Mouse (Mus musculus) liver, embryonic 13.5 days (tissue): Measurements from ENCODE around the gene Pdzk1ip1. TPM values are rescaled to one million over a fixed set of nuclear protein-coding genes. Genes with fewer than 3 reads are reported as not detected.

Experiments
- ATAC-seq: fragments of 200-750 bp; cut with Nextera tagmentation; 2 replicates; pipeline ENCODE4 v1.8.0; 2017; ENCODE audit warnings: low read depth, mild to moderate bottlenecking, moderate number of reproducible peaks, moderate library complexity
- DNase-seq: peaks from one replicate; pipeline ENCODE4 v3.0.0; 2022
- H3K27ac ChIP-seq: fragments of 300-500 bp; sonication (generic); 2 replicates; pipeline ENCODE4 v1.5.1; 2015; ENCODE audit warnings: moderate library complexity, mild to moderate bottlenecking, inconsistent platforms
- H3K27me3 ChIP-seq: fragments of 300-500 bp; sonication (generic); 2 replicates; pipeline ENCODE4 v1.6.1; 2015; ENCODE audit warnings: mild to moderate bottlenecking, inconsistent platforms
- H3K36me3 ChIP-seq: fragments of 300-500 bp; sonication (generic); 2 replicates; pipeline ENCODE4 v1.6.1; 2015; ENCODE audit warnings: mild to moderate bottlenecking, inconsistent platforms
- H3K4me1 ChIP-seq: fragments of 300-500 bp; sonication (generic); replicated peaks from 2 replicates; pipeline ENCODE4 v1.6.1; 2015; ENCODE audit warnings: inconsistent platforms
- H3K4me2 ChIP-seq: fragments of 300-500 bp; sonication (generic); 2 replicates; pipeline ENCODE4 v1.6.1; 2015; ENCODE audit warnings: inconsistent platforms, mild to moderate bottlenecking, moderate library complexity
- H3K4me3 ChIP-seq: fragments of 300-500 bp; sonication (generic); replicated peaks from 2 replicates; pipeline ENCODE4 v1.5.1; 2015; ENCODE audit warnings: mild to moderate bottlenecking, inconsistent platforms
- H3K9ac ChIP-seq: fragments of 300-500 bp; sonication (generic); 2 replicates; pipeline ENCODE4 v1.6.1; 2015; ENCODE audit warnings: mild to moderate bottlenecking, inconsistent platforms
- H3K9me3 ChIP-seq: fragments of 300-500 bp; sonication (generic); replicated peaks from 2 replicates; pipeline ENCODE4 v1.6.1; 2016; ENCODE audit warnings: inconsistent platforms
- WGBS: fragments of 180-500 bp; shearing (Covaris S2); methylation state at CpG from one replicate; pipeline ENCODE4 v1.1.7; 2015; ENCODE audit not compliant: insufficient replicate concordance; 5-methylcytosine and 5-hydroxymethylcytosine counted together
- polyA plus RNA-seq: library from polyadenylated mRNA; unstranded; fragments of >200 nt; fragmentation: Nextera tagmentation; extraction: Ambion mirVana; gene quantifications from 2 replicates; pipeline ENCODE4 v1.2.1, GENCODE M21; 2015

The Pdzk1ip1 gene
- polyA plus RNA-seq, result 21.2 and 23.7 TPM in 2 replicates

- peaks cover 5% of the 10 kb centered on the region; the same call in 1 of the 2 replicates for H3K27me3 ChIP-seq
- H3K4me3 ChIP-seq, result peak within 1 kb of the TSS; percentile 50
- DNase-seq, result peak; percentile 50
- H3K27ac ChIP-seq, result peak within 1 kb of the TSS; percentile 98
- H3K9ac ChIP-seq, result peak within 1 kb of the TSS; percentile 61
- peak within 1 kb of the TSS; percentile 86 for H3K4me2 ChIP-seq
- H3K36me3 ChIP-seq, result no peaks in the 10 kb centered on the region
- H3K9me3 ChIP-seq, result no peaks in the 10 kb centered on the region
- H3K4me1 ChIP-seq, result peaks cover 80% of the 10 kb centered on the region
- peak; percentile 69 for ATAC-seq
- 50% methylated on average over 11 of the region's 11 CpGs for WGBS
These were observed at the start of gene Pdzk1ip1 for GRCm38 (mm10) chr4:115088611-115089338. TSS of gene Pdzk1ip1 (plus strand) at chr4:115088708.

- H3K4me1 ChIP-seq, result peaks cover 41% of the 10 kb centered on the region
- no peaks in the 10 kb centered on the region for H3K27me3 ChIP-seq
- no peak overlapping the region for H3K4me3 ChIP-seq
- H3K4me2 ChIP-seq, result no peak overlapping the region
- H3K9ac ChIP-seq, result no peak overlapping the region
- no peak for DNase-seq
- H3K9me3 ChIP-seq, result no peaks in the 10 kb centered on the region
- H3K27ac ChIP-seq, result peak overlapping the region; percentile 25; the same call in 1 of the 2 replicates
- WGBS, result 79% methylated on average over 3 of the region's 3 CpGs
- peaks cover 38% of the 10 kb centered on the region for H3K36me3 ChIP-seq
- ATAC-seq, result no peak
These were observed 42.9 kb upstream of the Pdzk1ip1 start for GRCm38 (mm10) chr4:115045621-115046020.

- Histone ChIP-seq H3K27me3 (peaks cover 6% of the 10 kb centered on the region; the same call in 1 of the 2 replicates), H3K27ac (peak overlapping the region; percentile 95), H3K36me3 (peaks cover 17% of the 10 kb centered on the region), H3K4me3 (peak overlapping the region; percentile 55), H3K9ac (peak overlapping the region; percentile 82), H3K4me2 (peak overlapping the region; percentile 84), H3K9me3 (no peaks in the 10 kb centered on the region), H3K4me1 (peaks cover 61% of the 10 kb centered on the region)
- peak; percentile 77 for ATAC-seq
- WGBS, result 3% methylated on average over 5 of the region's 5 CpGs
- DNase-seq, result peak; percentile 85
These were observed 40.8 kb upstream of the Pdzk1ip1 start for GRCm38 (mm10) chr4:115047750-115048149.

GRCm38 (mm10) chr4:115048190-115048589 lies 40.3 kb upstream of the Pdzk1ip1 start:
- WGBS, result 9% methylated on average over 8 of the region's 8 CpGs
- peaks cover 14% of the 10 kb centered on the region for H3K36me3 ChIP-seq
- ATAC-seq, result peak; percentile 86
- peak overlapping the region; percentile 84 for H3K4me2 ChIP-seq
- peaks cover 66% of the 10 kb centered on the region for H3K4me1 ChIP-seq
- peak overlapping the region; percentile 55 for H3K4me3 ChIP-seq
- peak; percentile 69 for DNase-seq
- peaks cover 6% of the 10 kb centered on the region; the same call in 1 of the 2 replicates for H3K27me3 ChIP-seq
- peak overlapping the region; percentile 82 for H3K9ac ChIP-seq
- H3K27ac ChIP-seq, result peak overlapping the region; percentile 95
- H3K9me3 ChIP-seq, result no peaks in the 10 kb centered on the region

- Histone ChIP-seq H3K9ac (no peak overlapping the region), H3K36me3 (no peaks in the 10 kb centered on the region), H3K9me3 (no peaks in the 10 kb centered on the region), H3K27me3 (peaks cover 16% of the 10 kb centered on the region; the same call in 1 of the 2 replicates), H3K4me1 (peaks cover 95% of the 10 kb centered on the region), H3K4me2 (no peak overlapping the region), H3K4me3 (no peak overlapping the region), H3K27ac (peak overlapping the region; percentile 95)
- WGBS, result 82% methylated on average over 5 of the region's 5 CpGs
- DNase-seq (no peak), ATAC-seq (no peak)
These were observed 37.3 kb upstream of the Pdzk1ip1 start for GRCm38 (mm10) chr4:115051245-115051644.

- Histone ChIP-seq H3K27me3 (peaks cover 16% of the 10 kb centered on the region; the same call in 1 of the 2 replicates), H3K4me3 (peak overlapping the region; percentile 51), H3K9me3 (no peaks in the 10 kb centered on the region), H3K4me2 (peak overlapping the region; percentile 72), H3K4me1 (peaks cover 90% of the 10 kb centered on the region), H3K27ac (peak overlapping the region; percentile 95), H3K36me3 (no peaks in the 10 kb centered on the region), H3K9ac (peak overlapping the region; percentile 78)
- WGBS, result 5% methylated on average over 36 of the region's 36 CpGs
- ATAC-seq (peak; percentile 7; the same call in 1 of the 2 replicates), DNase-seq (no peak)
These were observed 36.0 kb upstream of the Pdzk1ip1 start for GRCm38 (mm10) chr4:115052343-115053005.

- H3K9ac ChIP-seq, result peak overlapping the region; percentile 98
- H3K4me1 ChIP-seq, result peaks cover 64% of the 10 kb centered on the region
- no peak for ATAC-seq
- H3K27me3 ChIP-seq, result peaks cover 20% of the 10 kb centered on the region; the same call in 1 of the 2 replicates
- DNase-seq, result no peak
- no peak overlapping the region for H3K4me3 ChIP-seq
- H3K9me3 ChIP-seq, result no peaks in the 10 kb centered on the region
- WGBS, result 7% methylated on average over 2 of the region's 2 CpGs
- peak overlapping the region; percentile 99 for H3K27ac ChIP-seq
- H3K4me2 ChIP-seq, result peak overlapping the region; percentile 99
- no peaks in the 10 kb centered on the region for H3K36me3 ChIP-seq
These were observed 33.5 kb upstream of the Pdzk1ip1 start for GRCm38 (mm10) chr4:115055044-115055443.

- Histone ChIP-seq H3K4me2 (peak overlapping the region; percentile 99), H3K9me3 (no peaks in the 10 kb centered on the region), H3K27me3 (peaks cover 27% of the 10 kb centered on the region; the same call in 1 of the 2 replicates), H3K9ac (peak overlapping the region; percentile 98), H3K4me1 (peaks cover 57% of the 10 kb centered on the region), H3K4me3 (peak overlapping the region; percentile 74), H3K27ac (peak overlapping the region; percentile 99), H3K36me3 (peaks cover 3% of the 10 kb centered on the region; the same call in 1 of the 2 replicates)
- DNase-seq (no peak), ATAC-seq (no peak)
- WGBS, result 31% methylated on average over 3 of the region's 3 CpGs
These were observed 32.8 kb upstream of the Pdzk1ip1 start for GRCm38 (mm10) chr4:115055691-115056090.

GRCm38 (mm10) chr4:115056371-115056920 lies 32.1 kb upstream of the Pdzk1ip1 start, which contains the start of gene Tal1:
TSS of gene Tal1 (plus strand) at chr4:115056426.
- Histone ChIP-seq H3K9me3 (no peaks in the 10 kb centered on the region), H3K9ac (peak within 1 kb of the TSS; percentile 98), H3K4me2 (peak within 1 kb of the TSS; percentile 99), H3K27ac (peak within 1 kb of the TSS; percentile 99), H3K27me3 (peaks cover 27% of the 10 kb centered on the region; the same call in 1 of the 2 replicates), H3K4me1 (peaks cover 51% of the 10 kb centered on the region), H3K36me3 (peaks cover 8% of the 10 kb centered on the region; the same call in 1 of the 2 replicates), H3K4me3 (peak within 1 kb of the TSS; percentile 74)
- peak; percentile 90 for DNase-seq
- under 1% methylated on average over 60 of the region's 60 CpGs for WGBS
- ATAC-seq, result peak; percentile 80

GRCm38 (mm10) chr4:115056921-115057673 lies 31.4 kb upstream of the Pdzk1ip1 start:
- Histone ChIP-seq H3K9ac (peak overlapping the region; percentile 98), H3K4me3 (peak overlapping the region; percentile 74), H3K4me1 (peaks cover 50% of the 10 kb centered on the region), H3K27me3 (peaks cover 30% of the 10 kb centered on the region; the same call in 1 of the 2 replicates), H3K4me2 (peak overlapping the region; percentile 99), H3K36me3 (peaks cover 13% of the 10 kb centered on the region), H3K9me3 (no peaks in the 10 kb centered on the region), H3K27ac (peak overlapping the region; percentile 99)
- under 1% methylated on average over 47 of the region's 48 CpGs for WGBS
- DNase-seq (peak; percentile 60), ATAC-seq (peak; percentile 51)
